Mouse (Mus musculus): Measurements from ENCODE around the gene Itfg2. TPM values are rescaled to one million over a fixed set of nuclear protein-coding genes. Genes with fewer than 3 reads are reported as not detected.

The Itfg2 gene
- 10 to 100 TPM; 12.5 to 27.9 TPM for polyA plus RNA-seq (2012; fragmentation: generic; extraction: Trizol)

GRCm38 (mm10) chr6:128424269-128425019, at the start of gene Itfg2:
TSS of gene Itfg2 (minus strand) at chr6:128424931.

DNA sequence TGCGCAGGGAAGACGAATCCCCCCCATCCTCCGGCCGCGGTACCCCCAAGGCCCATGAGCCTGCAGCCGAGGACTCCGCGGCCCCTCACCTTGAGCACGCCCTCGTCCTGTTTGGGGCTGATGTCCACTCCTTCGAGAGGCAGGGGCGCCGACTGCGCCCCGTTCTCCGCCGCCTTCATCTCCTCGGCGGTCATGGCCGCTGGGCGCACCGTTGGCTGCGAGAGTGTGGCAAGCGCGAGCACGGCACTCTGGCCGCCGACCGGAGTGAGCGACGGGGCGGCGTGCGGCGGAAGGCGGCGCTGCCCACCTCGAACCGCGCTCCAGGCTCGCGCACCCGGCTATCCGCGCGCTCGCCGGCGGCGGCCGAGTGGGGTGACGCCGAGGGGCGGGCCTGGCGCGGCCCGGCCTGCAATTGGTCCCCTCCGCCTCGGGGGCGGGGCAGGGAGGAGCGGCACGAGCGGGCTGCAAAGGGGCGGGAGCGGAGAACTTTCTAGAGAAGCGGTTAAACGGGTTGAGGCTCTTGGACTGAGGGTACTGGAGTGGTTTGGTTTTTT, 13.7 kb upstream of the Itfg2 start, which contains the start of gene Fkbp4:
Gene Fkbp4, minus strand, starts transcription at position 361 of the 554 bp plus-strand sequence.

GRCm38 (mm10) chr6:128398996-128399395, 25.7 kb downstream of the Itfg2 start, which contains the start of gene Nrip2:
TSS of gene Nrip2 (plus strand) at chr6:128399296.

DNA sequence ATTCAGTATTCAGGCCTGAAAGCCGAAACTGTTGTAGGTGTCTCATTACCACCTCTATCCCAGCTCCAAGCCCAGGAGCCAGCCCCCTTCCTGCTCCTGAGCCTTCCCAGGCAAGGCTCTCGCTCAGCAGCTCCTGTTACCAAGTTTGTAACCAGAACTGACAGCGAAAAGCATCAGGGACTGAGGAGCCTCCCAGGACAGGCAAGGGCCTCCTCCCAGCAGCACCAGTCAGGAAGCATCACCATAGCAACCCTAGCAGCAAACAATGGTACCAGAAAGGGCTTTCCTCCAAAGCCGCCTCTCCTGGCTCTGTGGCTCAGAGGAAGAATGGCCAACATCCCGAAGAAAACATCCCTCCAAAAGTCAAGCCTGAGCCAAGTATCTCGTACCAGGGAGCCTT, 49.5 kb downstream of the Itfg2 start, which contains the start of the genes Tex52 and Gm44596:
Gene Tex52, plus strand, starts transcription at position 265 of the 400 bp plus-strand sequence.
Gene Gm44596, plus strand, starts transcription at position 312 of the 400 bp plus-strand sequence.

GRCm38 (mm10) chr6:128362381-128363006, 62.2 kb downstream of the Itfg2 start, which contains the start of the genes Rhno1 and Foxm1:
TSS of gene Rhno1 (minus strand) at chr6:128362911.
TSS of gene Foxm1 (plus strand) at chr6:128362967.

Other genes with a start within 250 kb of the Itfg2 start
- 1 to 10 TPM; 1.3 to 8.9 TPM for gene Tead4, start 124.1 kb downstream of the Itfg2 start, polyA plus RNA-seq (2012; fragmentation: generic; extraction: Trizol)
- 10 to 100 TPM; 15.3 to 35.1 TPM for gene Tulp3, start 69.1 kb downstream of the Itfg2 start, polyA plus RNA-seq (2012; fragmentation: generic; extraction: Trizol)
- gene Rhno1, start 62.0 kb downstream of the Itfg2 start, polyA plus RNA-seq (2012; fragmentation: generic; extraction: Trizol) = 10 to 100 TPM; 38.5 to 42.2 TPM
- 10 to 100 TPM; 26.2 to 39.5 TPM for gene Foxm1, start 62.0 kb downstream of the Itfg2 start, polyA plus RNA-seq (2012; fragmentation: generic; extraction: Trizol)
- under 1 TPM; 0.02 to 0.08 TPM for gene Tex52, start 49.5 kb downstream of the Itfg2 start, polyA plus RNA-seq (2012; fragmentation: generic; extraction: Trizol)
- not detected for gene Gm44596, start 49.4 kb downstream of the Itfg2 start, polyA plus RNA-seq (2012; fragmentation: generic; extraction: Trizol)
- under 1 TPM; 0.04 to 0.37 TPM for gene Nrip2, start 25.6 kb downstream of the Itfg2 start, polyA plus RNA-seq (2012; fragmentation: generic; extraction: Trizol)
- gene Fkbp4, start 13.7 kb upstream of the Itfg2 start, polyA plus RNA-seq (2012; fragmentation: generic; extraction: Trizol) = 100 to 1,000 TPM; 126 to 267 TPM
- gene Pzp, start 101.8 kb upstream of the Itfg2 start, polyA plus RNA-seq (2012; fragmentation: generic; extraction: Trizol) = not detected
- gene A2ml1, start 156.7 kb upstream of the Itfg2 start, polyA plus RNA-seq (2012; fragmentation: generic; extraction: Trizol) = not detected
- gene Klrb1a, start 198.6 kb upstream of the Itfg2 start, polyA plus RNA-seq (2012; fragmentation: generic; extraction: Trizol) = under 1 TPM in 1 of 2 experiments, not detected in 1; 0.05 TPM
- gene Clec2h, start 237.5 kb upstream of the Itfg2 start, polyA plus RNA-seq (2012; fragmentation: generic; extraction: Trizol) = not detected